Mouse (Mus musculus): ENCODE data around the gene Zc3h15. TPM values are rescaled to one million over a fixed set of nuclear protein-coding genes. Genes with fewer than 3 reads are reported as not detected.
"Not testable (repeated sequence)": the region's sequence is repeated elsewhere in the genome, so short reads cannot be mapped to it uniquely, and the experiment has no call there.

The Zc3h15 gene
- polyA plus RNA-seq, 1 experiment from 2014 or later = 59.1 TPM

GRCm38 (mm10) chr2:83699324-83699723 lies 55.1 kb downstream of the Zc3h15 start:
- H3K27me3 ChIP-seq (ENCODE audit: insufficient read depth, low read length) = no peaks in the 10 kb centered on the region
- H3K36me3 ChIP-seq (replicated peaks; ENCODE audit: insufficient read depth, low read length) = no peaks in the 10 kb centered on the region
- ATAC-seq = 0 out of 2 replicates have a peak, but pooled peaks have one; percentile 53
- no peak overlapping the region for H3K9ac ChIP-seq (replicated peaks)
- no peak overlapping the region for H3K27ac ChIP-seq (ENCODE audit: low read depth)
- no peak overlapping the region for H3K4me2 ChIP-seq (ENCODE audit: low read depth, low read length)
- H3K9me3 ChIP-seq (ENCODE audit: low read length) = no peaks in the 10 kb centered on the region
- H3K4me3 ChIP-seq (ENCODE audit: low read depth, low read length) = no peak overlapping the region
- DNase-seq = no peak
- H3K4me1 ChIP-seq (ENCODE audit: insufficient read depth) = peaks cover 2% of the 10 kb centered on the region; the same call in 1 of the 2 replicates
- TF ChIP-seq EP300 (IDR thresholded peaks at IDR 0.05; ENCODE audit: low read depth) = no peak
- no peak for TF ChIP-seq CTCF (IDR thresholded peaks at IDR 0.05; ENCODE audit: low read depth)
- 23% methylated on average over 1 of the region's 1 CpGs for WGBS (ENCODE audit: insufficient replicate concordance)

GRCm38 (mm10) chr2:83700667-83701066 lies 56.4 kb downstream of the Zc3h15 start:
- TF ChIP-seq CTCF (IDR thresholded peaks at IDR 0.05; ENCODE audit: low read depth) = no peak
- no peak for TF ChIP-seq EP300 (IDR thresholded peaks at IDR 0.05; ENCODE audit: low read depth)
- Histone ChIP-seq H3K4me3 (ENCODE audit: low read depth, low read length) (no peak overlapping the region), H3K9me3 (ENCODE audit: low read length) (no peaks in the 10 kb centered on the region), H3K36me3 (replicated peaks; ENCODE audit: insufficient read depth, low read length) (no peaks in the 10 kb centered on the region), H3K27ac (ENCODE audit: low read depth) (no peak overlapping the region), H3K4me2 (ENCODE audit: low read depth, low read length) (no peak overlapping the region), H3K27me3 (ENCODE audit: insufficient read depth, low read length) (no peaks in the 10 kb centered on the region), H3K9ac (replicated peaks) (no peak overlapping the region), H3K4me1 (ENCODE audit: insufficient read depth) (peaks cover 2% of the 10 kb centered on the region; the same call in 1 of the 2 replicates)
- no peak for ATAC-seq
- 64% methylated on average over 4 of the region's 4 CpGs for WGBS (ENCODE audit: insufficient replicate concordance)
- DNase-seq = no peak

GRCm38 (mm10) chr2:83702411-83702810 lies 58.2 kb downstream of the Zc3h15 start:
- TF ChIP-seq EP300 (IDR thresholded peaks at IDR 0.05; ENCODE audit: low read depth) (no peak), CTCF (IDR thresholded peaks at IDR 0.05; ENCODE audit: low read depth) (no peak)
- whole genome bisulfite sequencing (ENCODE audit: insufficient replicate concordance) = 78% methylated on average over 7 of the region's 7 CpGs
- H3K9me3 ChIP-seq (ENCODE audit: low read length) = no peaks in the 10 kb centered on the region
- peaks cover 2% of the 10 kb centered on the region; the same call in 1 of the 2 replicates for H3K4me1 ChIP-seq (ENCODE audit: insufficient read depth)
- H3K27ac ChIP-seq (ENCODE audit: low read depth) = no peak overlapping the region
- H3K9ac ChIP-seq (replicated peaks) = no peak overlapping the region
- ATAC-seq (no peak; the same call in 1 of the 2 replicates), DNase-seq (no peak)
- no peaks in the 10 kb centered on the region for H3K27me3 ChIP-seq (ENCODE audit: insufficient read depth, low read length)
- H3K4me2 ChIP-seq (ENCODE audit: low read depth, low read length) = no peak overlapping the region
- H3K36me3 ChIP-seq (replicated peaks; ENCODE audit: insufficient read depth, low read length) = no peaks in the 10 kb centered on the region
- no peak overlapping the region for H3K4me3 ChIP-seq (ENCODE audit: low read depth, low read length)

GRCm38 (mm10) chr2:83705580-83706158 lies 61.4 kb downstream of the Zc3h15 start:
- Histone ChIP-seq H3K27me3 (ENCODE audit: insufficient read depth, low read length) (no peaks in the 10 kb centered on the region), H3K4me2 (ENCODE audit: low read depth, low read length) (no peak overlapping the region), H3K27ac (ENCODE audit: low read depth) (no peak overlapping the region), H3K4me1 (ENCODE audit: insufficient read depth) (peaks cover 2% of the 10 kb centered on the region; the same call in 1 of the 2 replicates), H3K36me3 (replicated peaks; ENCODE audit: insufficient read depth, low read length) (no peaks in the 10 kb centered on the region), H3K9me3 (ENCODE audit: low read length) (no peaks in the 10 kb centered on the region), H3K4me3 (ENCODE audit: low read depth, low read length) (no peak overlapping the region), H3K9ac (replicated peaks) (no peak overlapping the region)
- ATAC-seq = no peak
- DNase-seq = no peak
- WGBS (ENCODE audit: insufficient replicate concordance) = 38% methylated on average over 9 of the region's 9 CpGs
- TF ChIP-seq EP300 (IDR thresholded peaks at IDR 0.05; ENCODE audit: low read depth) (no peak), CTCF (IDR thresholded peaks at IDR 0.05; ENCODE audit: low read depth) (no peak)

- 0 out of 2 replicates have a peak overlapping the region, but pooled peaks have one; percentile 28 for H3K4me2 ChIP-seq (ENCODE audit: low read depth, low read length)
- peaks cover 3% of the 10 kb centered on the region; the same call in 1 of the 2 replicates for H3K4me1 ChIP-seq (ENCODE audit: insufficient read depth)
- H3K9me3 ChIP-seq (ENCODE audit: low read length) = no peaks in the 10 kb centered on the region
- no peak overlapping the region for H3K27ac ChIP-seq (ENCODE audit: low read depth)
- 0 out of 2 replicates have a peak, but pooled peaks have one; percentile 15 for ATAC-seq
- 36% methylated on average over 11 of the region's 11 CpGs for WGBS (ENCODE audit: insufficient replicate concordance)
- H3K36me3 ChIP-seq (replicated peaks; ENCODE audit: insufficient read depth, low read length) = no peaks in the 10 kb centered on the region
- H3K4me3 ChIP-seq (ENCODE audit: low read depth, low read length) = no peak overlapping the region
- no peak overlapping the region for H3K9ac ChIP-seq (replicated peaks)
- no peak for TF ChIP-seq CTCF (IDR thresholded peaks at IDR 0.05; ENCODE audit: low read depth)
- no peak for TF ChIP-seq EP300 (IDR thresholded peaks at IDR 0.05; ENCODE audit: low read depth)
- no peaks in the 10 kb centered on the region for H3K27me3 ChIP-seq (ENCODE audit: insufficient read depth, low read length)
- no peak for DNase-seq
Measured at GRCm38 (mm10) chr2:83709896-83710524, 65.8 kb downstream of the Zc3h15 start.

- not testable (repeated sequence) for H3K4me2 ChIP-seq (ENCODE audit: low read depth, low read length); H3K36me3 ChIP-seq (replicated peaks; ENCODE audit: insufficient read depth, low read length); H3K27me3 ChIP-seq (ENCODE audit: insufficient read depth, low read length); H3K27ac ChIP-seq (ENCODE audit: low read depth); ATAC-seq; H3K4me1 ChIP-seq (ENCODE audit: insufficient read depth); H3K9ac ChIP-seq (replicated peaks); H3K4me3 ChIP-seq (ENCODE audit: low read depth, low read length); DNase-seq; H3K9me3 ChIP-seq (ENCODE audit: low read length)
- 71% methylated on average over 7 of the region's 7 CpGs for WGBS (ENCODE audit: insufficient replicate concordance)
Measured at GRCm38 (mm10) chr2:83713281-83713680, 69.0 kb downstream of the Zc3h15 start.

All from liver, postnatal 0 days (tissue).